Mouse (Mus musculus): ENCODE results near the gene Gm10553.
"Not testable (repeated sequence)": the region's sequence is repeated elsewhere in the genome, so short reads cannot be mapped to it uniquely, and the experiment has no call there.

Gm10553 gene

DNA sequence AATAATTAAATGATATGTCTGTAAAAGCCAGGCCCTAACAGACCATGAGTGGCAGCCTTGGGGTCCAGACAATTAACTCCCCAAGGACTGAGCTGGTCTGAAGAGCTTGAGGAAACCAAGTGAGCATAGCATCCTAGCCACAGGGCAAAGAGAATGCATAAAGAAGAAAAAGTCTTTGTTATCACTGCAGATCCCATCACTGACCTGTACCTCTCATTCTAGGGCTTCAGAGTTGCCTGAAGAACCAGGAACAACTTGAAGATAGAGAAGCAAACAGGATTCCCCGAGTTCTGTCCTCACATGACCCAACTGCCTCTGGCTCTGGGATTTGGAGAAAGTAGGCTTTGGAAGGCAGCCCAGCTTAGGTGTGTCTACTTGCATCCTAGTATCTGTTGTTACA is at the start of gene Gm10553:
Gm10553 (plus strand) TSS at position 301 of the 400 bp plus-strand sequence.
- ATAC-seq (ENCODE audit: low TSS enrichment) = not testable (repeated sequence)

- not testable (repeated sequence) for ATAC-seq (ENCODE audit: low TSS enrichment)
Measured at GRCm38 (mm10) chr1:85071690-85072089, 28.3 kb upstream of the Gm10553 start.

DNA sequence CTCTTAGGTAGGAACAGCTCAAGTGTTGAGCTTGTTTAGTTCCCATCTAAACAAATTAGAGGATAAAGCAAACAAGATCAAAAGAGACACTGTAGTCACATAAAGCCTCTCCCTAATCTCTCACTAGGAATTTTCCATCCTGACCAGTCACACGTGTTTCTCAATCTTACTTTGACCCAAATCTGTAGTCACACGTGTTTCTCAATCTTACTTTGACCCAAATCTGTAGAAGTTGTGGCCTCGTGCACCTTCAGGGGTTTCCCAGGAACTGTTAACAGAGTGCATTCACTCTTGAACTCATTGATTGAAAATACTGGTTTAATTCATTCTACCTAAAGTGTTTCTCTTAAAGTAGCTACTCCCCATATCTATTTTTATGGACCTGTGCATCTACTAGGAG is 26.9 kb upstream of the Gm10553 start:
- ATAC-seq (ENCODE audit: low TSS enrichment) = not testable (repeated sequence)

- ATAC-seq (ENCODE audit: low TSS enrichment) = not testable (repeated sequence)
Measured at GRCm38 (mm10) chr1:85084803-85085202, 15.2 kb upstream of the Gm10553 start.

DNA sequence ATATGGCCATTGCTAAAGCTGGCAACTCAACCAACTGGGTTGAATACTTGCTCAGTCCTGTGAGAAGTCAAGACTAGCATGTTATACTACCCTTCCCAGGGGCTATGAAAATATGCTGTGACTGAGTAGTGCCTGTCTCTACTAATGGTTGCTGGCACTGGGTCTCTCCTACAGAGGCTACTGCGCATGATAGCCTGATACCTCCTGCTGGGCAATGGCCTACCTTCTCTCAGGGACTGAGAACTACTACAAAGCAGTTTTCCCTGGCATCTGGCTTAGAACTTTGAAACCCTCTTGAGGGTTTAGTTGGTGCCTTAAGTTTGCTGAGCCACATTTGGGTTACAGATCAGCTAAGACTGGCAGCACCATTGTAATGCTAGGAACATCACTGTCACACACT is 13.8 kb upstream of the Gm10553 start:
- ATAC-seq (ENCODE audit: low TSS enrichment) = not testable (repeated sequence)

DNA sequence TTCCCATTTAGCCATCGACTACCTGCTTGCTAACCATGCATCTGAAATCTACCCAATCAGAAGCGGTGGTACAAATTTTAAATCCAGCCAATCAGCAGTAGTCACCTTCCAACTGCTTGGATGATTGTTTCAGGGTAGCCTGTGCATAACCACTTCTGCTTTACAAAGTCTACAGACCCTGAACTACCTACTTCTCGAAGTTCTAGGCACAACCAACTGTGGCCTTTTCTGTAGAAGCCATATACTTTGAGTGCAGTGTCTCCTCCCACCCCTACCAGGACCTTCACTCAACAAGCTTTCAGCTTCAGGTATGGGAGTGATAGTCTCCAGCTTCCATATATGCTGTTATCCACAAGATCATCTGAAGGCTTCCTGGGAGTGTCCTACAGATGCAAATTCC is 7.8 kb upstream of the Gm10553 start:
- ATAC-seq (ENCODE audit: low TSS enrichment) = not testable (repeated sequence)

GRCm38 (mm10) chr1:85093011-85093572 is 6.9 kb upstream of the Gm10553 start:
- ATAC-seq (ENCODE audit: low TSS enrichment) = not testable (repeated sequence)

DNA sequence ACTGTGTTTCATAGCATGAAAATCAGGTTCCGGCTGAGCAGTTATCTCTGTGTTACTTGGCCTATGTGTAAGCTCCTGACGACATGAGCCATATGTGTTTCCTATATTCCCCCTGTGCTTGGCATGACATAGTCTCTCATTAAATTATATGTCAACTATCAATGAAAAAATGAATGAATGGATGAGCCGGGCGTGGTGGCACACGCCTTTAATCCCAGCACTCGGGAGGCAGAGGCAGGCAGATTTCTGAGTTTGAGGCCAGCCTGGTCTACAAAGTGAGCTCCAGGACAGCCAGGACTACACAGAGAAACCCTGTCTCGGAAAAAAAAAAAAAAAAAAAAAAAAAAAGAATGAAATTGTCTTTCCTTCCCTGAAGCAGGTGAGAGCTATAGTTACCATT is 883 bp upstream of the Gm10553 start:
- ATAC-seq (ENCODE audit: low TSS enrichment) = not testable (repeated sequence)

DNA sequence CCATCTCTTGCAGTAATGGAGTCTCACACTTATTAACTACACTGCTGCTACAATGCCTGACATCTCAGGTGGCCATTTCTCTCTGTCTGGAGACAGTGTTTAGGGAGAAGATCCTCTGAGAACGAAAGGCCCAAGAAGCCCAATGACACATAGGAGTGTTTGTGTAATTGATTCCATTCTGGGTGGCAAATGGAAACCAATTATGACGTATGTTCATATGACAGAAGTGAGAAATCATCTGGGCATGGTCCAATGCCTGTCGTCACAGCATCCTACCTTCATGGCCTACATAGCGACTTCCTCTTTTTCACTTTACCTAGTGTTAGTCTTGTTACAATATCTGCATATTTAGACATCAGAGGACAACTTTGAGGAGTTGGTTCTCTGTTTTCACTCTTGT is 1.8 kb downstream of the Gm10553 start:
- ATAC-seq (ENCODE audit: low TSS enrichment) = not testable (repeated sequence)

DNA sequence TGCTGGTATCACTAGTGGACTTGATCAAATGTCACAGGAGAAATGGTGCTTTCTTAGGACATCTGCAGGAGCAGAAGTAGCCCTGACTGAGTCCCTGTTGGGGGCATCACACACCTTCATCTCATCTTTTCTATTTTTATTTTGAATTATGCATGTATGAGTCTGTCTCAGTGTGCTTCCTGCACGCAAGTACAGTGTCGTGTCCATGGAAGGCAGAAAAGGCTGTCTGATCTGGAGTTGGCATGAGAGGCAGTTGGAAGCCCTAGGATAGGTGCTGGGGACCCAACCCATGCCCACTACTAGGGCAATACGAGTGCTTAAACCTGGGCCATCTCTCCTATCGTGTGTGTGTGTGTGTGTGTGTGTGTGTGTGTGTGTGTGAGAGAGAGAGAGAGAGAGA is 5.4 kb downstream of the Gm10553 start:
- ATAC-seq (ENCODE audit: low TSS enrichment) = not testable (repeated sequence)

DNA sequence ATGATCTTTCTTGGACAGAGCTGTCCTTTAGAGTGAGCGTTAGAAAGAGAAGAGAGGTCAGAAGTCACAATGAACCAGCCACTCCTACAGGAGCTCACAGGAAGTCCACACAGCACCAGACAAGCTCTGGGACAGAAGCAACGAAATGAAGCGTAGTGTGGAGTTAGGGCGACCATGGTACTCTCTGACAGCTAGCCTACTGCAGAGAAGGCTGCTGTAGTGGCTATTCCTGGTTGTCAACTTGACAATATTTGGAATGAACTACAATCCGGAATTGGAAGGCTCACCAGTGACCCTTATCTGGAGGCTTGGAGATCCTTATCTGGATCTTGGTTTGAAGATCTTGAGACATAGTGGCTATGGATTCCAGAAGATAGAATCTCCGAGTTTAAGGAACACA is 6.0 kb downstream of the Gm10553 start:
- not testable (repeated sequence) for ATAC-seq (ENCODE audit: low TSS enrichment)

DNA sequence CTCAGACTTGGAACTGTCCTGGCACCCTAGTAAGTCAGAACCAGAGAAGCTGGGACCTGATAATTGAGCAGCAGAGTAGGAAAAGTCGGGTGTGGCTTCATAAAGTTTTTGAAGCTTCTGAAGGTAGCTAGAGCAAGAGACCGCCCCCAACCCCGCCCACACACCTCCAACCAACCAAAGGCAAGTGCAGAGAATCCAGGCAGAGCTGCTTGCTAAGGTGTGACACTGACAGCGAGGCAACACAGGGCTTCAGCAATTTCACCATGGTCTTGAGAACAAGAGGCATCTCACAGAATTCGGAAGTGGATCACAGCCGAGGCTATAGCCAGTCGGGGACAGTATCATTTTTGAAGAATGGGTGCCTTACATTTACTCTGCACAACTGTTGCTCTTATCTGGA is 9.8 kb downstream of the Gm10553 start, which contains the start of gene A530032D15Rik:
A530032D15Rik (minus strand) TSS at position 101 of the 400 bp plus-strand sequence.
- not testable (repeated sequence) for ATAC-seq (ENCODE audit: low TSS enrichment)

DNA sequence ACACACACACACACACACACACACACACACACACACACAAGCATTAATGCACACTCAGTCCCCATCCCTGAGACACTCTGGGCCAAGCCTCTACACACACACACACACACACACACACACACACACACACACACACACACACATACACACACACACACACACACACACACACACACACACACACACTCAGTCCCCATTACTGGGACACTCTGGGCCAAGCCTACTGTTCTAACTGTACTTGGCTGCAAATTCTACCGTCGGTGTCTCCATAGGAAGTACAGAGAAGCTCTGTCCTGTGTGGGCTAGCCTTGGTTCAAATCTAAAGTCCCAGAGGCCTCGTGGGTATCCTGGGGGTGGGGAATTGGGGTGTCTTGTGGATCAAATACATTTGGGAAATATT is 10.9 kb downstream of the Gm10553 start:
- ATAC-seq (ENCODE audit: low TSS enrichment) = not testable (repeated sequence)

DNA sequence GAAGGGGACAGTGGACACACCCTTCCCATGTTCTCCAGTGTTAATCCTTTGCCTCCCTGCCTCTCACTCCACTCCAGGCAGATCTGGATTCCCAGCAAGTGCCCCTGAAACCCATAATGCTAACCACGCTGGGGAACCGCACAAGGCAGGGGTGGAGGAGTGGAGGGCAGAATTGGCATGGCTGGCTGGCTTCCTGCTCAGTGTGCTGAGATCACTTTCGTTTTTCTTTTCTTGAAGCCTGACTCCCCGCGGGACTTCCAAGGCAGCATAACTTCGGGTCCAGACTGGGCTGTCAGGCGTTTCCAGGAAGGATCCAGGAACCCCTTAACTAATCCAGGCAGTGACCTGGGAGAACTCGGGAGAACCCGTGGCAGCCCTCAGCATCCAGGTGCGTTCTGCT is 11.6 kb downstream of the Gm10553 start:
- ATAC-seq (ENCODE audit: low TSS enrichment) = not testable (repeated sequence)

DNA sequence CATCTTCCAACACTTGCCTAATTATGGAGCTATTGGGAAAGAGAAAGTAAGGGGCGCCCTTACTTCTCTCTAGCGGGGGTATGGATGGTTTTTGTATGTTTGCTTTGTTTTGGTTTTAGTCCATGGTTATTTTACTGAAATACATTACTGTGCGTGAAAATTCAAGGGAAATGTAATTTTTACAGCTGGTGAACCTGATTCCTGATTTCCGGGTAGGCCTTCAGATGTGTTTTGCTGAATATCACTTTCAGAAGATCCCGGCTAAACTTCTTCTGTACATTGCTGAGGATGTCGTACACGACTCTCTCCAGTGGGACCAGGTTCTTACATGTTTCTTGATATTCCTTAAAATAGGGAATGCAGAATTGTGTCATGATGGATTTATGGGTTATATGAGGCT is 12.3 kb downstream of the Gm10553 start:
- not testable (repeated sequence) for ATAC-seq (ENCODE audit: low TSS enrichment)

DNA sequence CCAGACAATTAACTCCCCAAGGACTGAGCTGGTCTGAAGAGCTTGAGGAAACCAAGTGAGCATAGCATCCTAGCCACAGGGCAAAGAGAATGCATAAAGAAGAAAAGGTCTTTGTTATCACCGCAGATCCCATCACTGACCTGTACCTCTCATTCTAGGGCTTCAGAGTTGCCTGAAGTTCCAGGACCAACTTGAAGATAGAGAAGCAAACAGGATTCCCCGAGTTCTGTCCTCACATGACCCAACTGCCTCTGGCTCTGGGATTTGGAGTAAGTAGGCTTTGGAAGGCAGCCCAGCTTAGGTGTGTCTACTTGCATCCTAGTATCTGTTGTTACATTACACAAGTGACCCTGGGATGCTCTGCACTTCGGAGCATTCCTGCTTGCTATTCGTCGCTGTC is 12.9 kb downstream of the Gm10553 start:
- ATAC-seq (ENCODE audit: low TSS enrichment) = not testable (repeated sequence)

DNA sequence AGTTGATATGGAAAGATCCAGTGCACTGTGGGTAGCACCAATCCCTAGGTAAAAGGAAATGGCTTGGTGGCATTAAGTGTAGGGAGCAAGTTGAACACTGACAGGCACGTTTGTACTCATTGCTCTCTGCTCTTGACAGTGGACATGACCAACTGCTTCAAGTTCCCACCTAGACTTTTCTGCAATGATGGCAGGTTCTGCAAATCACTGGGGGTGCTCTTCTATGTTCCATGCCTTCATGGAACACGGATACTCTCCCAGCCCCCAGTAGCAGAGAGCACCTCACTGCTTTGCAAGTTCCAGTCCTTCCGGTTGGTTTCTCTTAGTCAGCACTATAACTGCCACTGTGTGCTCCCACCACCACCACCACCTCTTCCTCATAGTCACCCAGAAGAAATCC is 14.1 kb downstream of the Gm10553 start:
- not testable (repeated sequence) for ATAC-seq (ENCODE audit: low TSS enrichment)

DNA sequence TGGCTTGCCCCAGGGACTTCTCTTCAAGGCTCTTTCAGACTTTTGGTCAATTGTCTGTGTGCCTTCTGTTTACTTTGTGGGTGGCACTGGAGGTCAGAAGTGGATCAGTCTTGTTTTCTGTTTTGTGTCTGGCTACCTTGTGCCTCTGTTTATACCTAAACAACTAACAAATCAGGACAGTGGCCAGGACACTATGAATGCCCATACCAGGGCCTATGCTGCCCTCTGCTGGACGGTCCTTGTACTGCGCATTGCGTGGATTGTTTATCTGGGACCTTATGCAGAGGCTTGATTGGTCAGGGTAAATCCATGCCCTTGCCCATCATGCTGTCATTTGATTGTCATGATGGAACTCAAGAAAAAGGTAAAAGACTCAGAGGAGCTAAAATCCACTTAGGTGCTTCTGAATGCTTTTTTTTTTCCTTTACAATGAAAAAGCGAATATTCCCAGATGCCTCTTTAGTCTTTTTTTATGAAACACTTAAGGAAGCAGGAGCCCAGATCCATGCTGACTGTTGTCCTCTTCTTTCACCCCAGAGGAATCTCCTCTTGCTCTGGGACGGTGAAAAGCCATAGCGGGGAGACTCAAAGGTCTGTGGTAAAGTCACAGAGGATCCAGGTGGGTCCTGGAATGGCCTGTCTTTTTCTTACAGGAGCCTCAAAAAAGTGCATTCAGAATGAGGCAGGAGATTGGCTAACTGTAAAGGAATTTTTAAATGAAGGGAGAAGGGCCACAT is 14.9 kb downstream of the Gm10553 start:
- ATAC-seq (ENCODE audit: low TSS enrichment) = not testable (repeated sequence)

DNA sequence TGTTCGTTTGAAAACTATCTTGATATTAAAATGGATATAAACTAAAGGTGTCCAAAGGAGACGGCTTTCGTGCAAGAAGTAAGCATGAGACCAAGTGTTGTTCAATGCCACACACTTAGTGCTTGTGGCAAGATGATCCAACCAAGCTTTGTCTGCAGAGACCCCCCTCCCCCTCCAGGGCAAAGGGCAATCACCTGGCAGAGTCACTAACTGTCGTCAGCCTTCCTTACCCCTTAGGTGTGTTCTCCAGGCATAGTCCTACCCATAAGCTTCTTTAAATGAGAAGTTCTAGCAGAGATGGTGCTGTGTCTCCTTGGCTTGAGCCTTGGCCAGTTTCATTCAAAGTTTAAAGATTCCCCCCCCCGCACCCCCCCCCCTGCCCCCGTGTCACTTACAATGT is 17.6 kb downstream of the Gm10553 start:
- ATAC-seq (ENCODE audit: low TSS enrichment) = not testable (repeated sequence)

- not testable (repeated sequence) for ATAC-seq (ENCODE audit: low TSS enrichment)
Measured at GRCm38 (mm10) chr1:85118341-85118740, 18.4 kb downstream of the Gm10553 start.

GRCm38 (mm10) chr1:85121841-85122240 is 21.9 kb downstream of the Gm10553 start:
- not testable (repeated sequence) for ATAC-seq (ENCODE audit: low TSS enrichment)

- ATAC-seq (ENCODE audit: low TSS enrichment) = not testable (repeated sequence)
Measured at GRCm38 (mm10) chr1:85133671-85134070, 33.7 kb downstream of the Gm10553 start.

All from frontal cortex, adult (tissue).